Mouse (Mus musculus): ENCODE data around the gene Hoxd9. TPM values are rescaled to one million over a fixed set of nuclear protein-coding genes. Genes with fewer than 3 reads are reported as not detected.

The Hoxd9 gene
- total and polyA plus RNA-seq, 3 experiments, result not detected

- H3K4me1 ChIP-seq (ENCODE audit: control insufficient read depth in 1 of 2, insufficient read depth in 2 of 2), result no peaks in the 10 kb centered on the region
- H3K4me3 ChIP-seq (replicated peaks in 1 of 3; ENCODE audit: low read depth in 2 of 3, low read length in 2 of 3, poor library complexity in 1 of 3), result no peak overlapping the region
- H3K9me3 ChIP-seq (replicated peaks; ENCODE audit: low read length), result peaks cover 24% of the 10 kb centered on the region
- dilution Hi-C loops (cut with MboI; ENCODE audit: extremely low pct_ligation_motif_present, extremely low pct_unique_long_range_greater_than_20kb, low sequenced_read_pairs), result no loop called here
- no peaks in the 10 kb centered on the region for H3K36me3 ChIP-seq (replicated peaks in 1 of 2; ENCODE audit: control insufficient read depth in 1 of 2, insufficient read depth in 1 of 2, low read length in 1 of 2)
- no peaks in the 10 kb centered on the region for H3K79me2 ChIP-seq (replicated peaks; ENCODE audit: control insufficient read depth, extremely low read depth, insufficient read depth, poor library complexity, severe bottlenecking)
- H3K27ac ChIP-seq (ENCODE audit: insufficient read depth, low read depth), result no peak overlapping the region
- no peak for TF ChIP-seq USF1 (IDR thresholded peaks at IDR 0.05; ENCODE audit: low read depth, low read length)
- TF ChIP-seq NELFE (IDR thresholded peaks at IDR 0.05; ENCODE audit: low read depth, low read length), result no peak
- TF ChIP-seq SMC3 (IDR thresholded peaks at IDR 0.05; ENCODE audit: low read depth, low read length), result no peak
- no peak overlapping the region for H3K4me2 ChIP-seq (ENCODE audit: insufficient read depth, low read depth, poor library complexity, severe bottlenecking)
- in situ Hi-C loops (cut with MboI; ENCODE audit: low pct_ligation_motif_present, low pct_unique_long_range_greater_than_20kb, low sequenced_read_pairs), result loop anchor here (10.0 to 25.0 kb wide), 2 partner anchors 449 to 616 kb away; no protein-coding TSS in a partner anchor
- H3K27me3 ChIP-seq (replicated peaks), result no peaks in the 10 kb centered on the region
- H3K9ac ChIP-seq (ENCODE audit: insufficient read depth, low read depth), result no peak overlapping the region
- no peak for DNase-seq (ENCODE audit: extremely low read depth)
Measured at GRCm38 (mm10) chr2:74695813-74696430, 1.6 kb upstream of the Hoxd9 start.

GRCm38 (mm10) chr2:74696442-74697335, 838 bp upstream of the Hoxd9 start:
- no peaks in the 10 kb centered on the region for H3K27me3 ChIP-seq (replicated peaks)

More at GRCm38 (mm10) chr2:74696442-74697335, 838 bp upstream of the Hoxd9 start:
- dilution Hi-C loops (cut with MboI; ENCODE audit: extremely low pct_ligation_motif_present, extremely low pct_unique_long_range_greater_than_20kb, low sequenced_read_pairs) (no loop called here), in situ Hi-C loops (cut with MboI; ENCODE audit: low pct_ligation_motif_present, low pct_unique_long_range_greater_than_20kb, low sequenced_read_pairs) (loop anchor here (10.0 to 25.0 kb wide), 2 partner anchors 448 to 616 kb away; no protein-coding TSS in a partner anchor)
- TF ChIP-seq CHD1 (IDR thresholded peaks at IDR 0.05; ENCODE audit: low read depth, low read length) (no peak), USF1 (IDR thresholded peaks at IDR 0.05; ENCODE audit: low read depth, low read length) (no peak), IRF4 (IDR thresholded peaks at IDR 0.05; ENCODE audit: low read depth, low read length) (no peak), EP300 (IDR thresholded peaks at IDR 0.05; ENCODE audit: low read length) (no peak), ELF1 (IDR thresholded peaks at IDR 0.05; ENCODE audit: low read depth, low read length) (no peak), RAD21 (IDR thresholded peaks at IDR 0.05; ENCODE audit: low read depth, low read length) (no peak), HCFC1 (IDR thresholded peaks at IDR 0.05; ENCODE audit: low read depth, low read length) (no peak), MEF2A (IDR thresholded peaks at IDR 0.05; ENCODE audit: borderline replicate concordance, low read depth, low read length) (no peak), SMC3 (IDR thresholded peaks at IDR 0.05; ENCODE audit: low read depth, low read length) (no peak), MAFK (IDR thresholded peaks at IDR 0.05; ENCODE audit: insufficient replicate concordance, low read length) (no peak), MXI1 (IDR thresholded peaks at IDR 0.05; ENCODE audit: low read depth, low read length) (no peak), JUN (IDR thresholded peaks at IDR 0.05; ENCODE audit: insufficient read depth, low read depth, low read length) (no peak), E2F4 (IDR thresholded peaks at IDR 0.05; ENCODE audit: insufficient replicate concordance, low read depth, low read length) (no peak), RCOR1 (conservative IDR thresholded peaks at IDR 0.05; ENCODE audit: low read depth, low read length) (no peak), NELFE (IDR thresholded peaks at IDR 0.05; ENCODE audit: low read depth, low read length) (no peak), BHLHE40 (IDR thresholded peaks at IDR 0.05; ENCODE audit: low read depth, low read length) (no peak), ETS1 (conservative IDR thresholded peaks at IDR 0.05; ENCODE audit: low read depth, low read length) (no peak), SIN3A (IDR thresholded peaks at IDR 0.05; ENCODE audit: low read length) (no peak)
- H3K79me2 ChIP-seq (replicated peaks; ENCODE audit: control insufficient read depth, extremely low read depth, insufficient read depth, poor library complexity, severe bottlenecking), result no peaks in the 10 kb centered on the region
- H3K36me3 ChIP-seq (replicated peaks in 1 of 2; ENCODE audit: control insufficient read depth in 1 of 2, insufficient read depth in 1 of 2, low read length in 1 of 2), result no peaks in the 10 kb centered on the region
- no peak overlapping the region for H3K9ac ChIP-seq (ENCODE audit: insufficient read depth, low read depth)
- peaks cover 19% of the 10 kb centered on the region for H3K9me3 ChIP-seq (replicated peaks; ENCODE audit: low read length)
- no peak overlapping the region for H3K27ac ChIP-seq (ENCODE audit: insufficient read depth, low read depth)
- no peak for DNase-seq (ENCODE audit: extremely low read depth)
- H3K4me2 ChIP-seq (ENCODE audit: insufficient read depth, low read depth, poor library complexity, severe bottlenecking), result no peak overlapping the region
- no peaks in the 10 kb centered on the region for H3K4me1 ChIP-seq (ENCODE audit: control insufficient read depth in 1 of 2, insufficient read depth in 2 of 2)
- no peak overlapping the region for H3K4me3 ChIP-seq (replicated peaks in 1 of 3; ENCODE audit: low read depth in 2 of 3, low read length in 2 of 3, poor library complexity in 1 of 3)

Measured in CH12.LX (cell line).